Mouse (Mus musculus) liver, embryonic 13.5 days (tissue): ENCODE data around the gene Atxn10. TPM values are rescaled to one million over a fixed set of nuclear protein-coding genes. Genes with fewer than 3 reads are reported as not detected.

ENCODE experiments used
- ATAC-seq: fragments of 200-750 bp; cut with Nextera tagmentation; 2 replicates; pipeline ENCODE4 v1.8.0; 2017; ENCODE audit warnings: low read depth, mild to moderate bottlenecking, moderate number of reproducible peaks, moderate library complexity
- DNase-seq: peaks from one replicate; pipeline ENCODE4 v3.0.0; 2022
- H3K27ac ChIP-seq: fragments of 300-500 bp; sonication (generic); 2 replicates; pipeline ENCODE4 v1.5.1; 2015; ENCODE audit warnings: moderate library complexity, mild to moderate bottlenecking, inconsistent platforms
- H3K27me3 ChIP-seq: fragments of 300-500 bp; sonication (generic); 2 replicates; pipeline ENCODE4 v1.6.1; 2015; ENCODE audit warnings: mild to moderate bottlenecking, inconsistent platforms
- H3K36me3 ChIP-seq: fragments of 300-500 bp; sonication (generic); 2 replicates; pipeline ENCODE4 v1.6.1; 2015; ENCODE audit warnings: mild to moderate bottlenecking, inconsistent platforms
- H3K4me1 ChIP-seq: fragments of 300-500 bp; sonication (generic); replicated peaks from 2 replicates; pipeline ENCODE4 v1.6.1; 2015; ENCODE audit warnings: inconsistent platforms
- H3K4me2 ChIP-seq: fragments of 300-500 bp; sonication (generic); 2 replicates; pipeline ENCODE4 v1.6.1; 2015; ENCODE audit warnings: inconsistent platforms, mild to moderate bottlenecking, moderate library complexity
- H3K4me3 ChIP-seq: fragments of 300-500 bp; sonication (generic); replicated peaks from 2 replicates; pipeline ENCODE4 v1.5.1; 2015; ENCODE audit warnings: mild to moderate bottlenecking, inconsistent platforms
- H3K9ac ChIP-seq: fragments of 300-500 bp; sonication (generic); 2 replicates; pipeline ENCODE4 v1.6.1; 2015; ENCODE audit warnings: mild to moderate bottlenecking, inconsistent platforms
- H3K9me3 ChIP-seq: fragments of 300-500 bp; sonication (generic); replicated peaks from 2 replicates; pipeline ENCODE4 v1.6.1; 2016; ENCODE audit warnings: inconsistent platforms
- WGBS: fragments of 180-500 bp; shearing (Covaris S2); methylation state at CpG from one replicate; pipeline ENCODE4 v1.1.7; 2015; ENCODE audit not compliant: insufficient replicate concordance; 5-methylcytosine and 5-hydroxymethylcytosine counted together
- polyA plus RNA-seq: library from polyadenylated mRNA; unstranded; fragments of >200 nt; fragmentation: Nextera tagmentation; extraction: Ambion mirVana; gene quantifications from 2 replicates; pipeline ENCODE4 v1.2.1, GENCODE M21; 2015

Gene Atxn10
- polyA plus RNA-seq, 1 experiment from 2014 or later = 92.8 TPM

DNA sequence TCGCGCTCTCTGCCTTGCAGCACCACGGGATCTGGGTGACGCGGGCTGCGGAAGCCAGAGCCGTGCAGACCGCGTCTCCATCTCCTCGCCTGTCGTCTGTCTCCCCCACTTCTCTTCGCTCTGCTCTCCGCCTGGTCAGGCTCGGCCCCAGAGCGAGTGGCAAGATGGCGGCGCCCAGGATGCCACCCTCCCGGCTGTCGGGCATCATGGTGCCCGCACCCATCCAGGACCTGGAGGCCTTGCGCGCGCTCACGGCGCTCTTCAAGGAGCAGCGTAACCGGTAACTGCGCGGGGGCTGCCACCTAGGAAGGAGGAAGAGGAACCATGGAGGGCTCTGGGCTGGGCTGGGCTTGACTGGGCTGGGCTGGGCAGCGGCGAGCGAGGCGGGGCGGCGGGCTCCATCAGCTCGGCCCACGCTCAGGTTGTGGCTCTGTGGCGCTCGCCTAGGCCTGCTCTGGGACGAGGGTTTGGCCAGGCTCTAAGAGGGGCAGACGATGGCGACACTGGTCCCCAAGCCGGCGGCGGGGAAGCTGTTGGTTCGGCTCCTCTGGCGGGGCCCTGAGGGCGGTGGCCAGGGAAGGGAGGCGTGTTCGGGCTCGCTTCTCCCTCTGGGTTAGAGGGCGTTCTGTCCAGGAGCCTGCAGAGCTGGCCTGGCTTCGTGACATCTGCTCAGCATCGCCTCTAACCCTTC, 401 bp downstream of the Atxn10 start:
- no peaks in the 10 kb centered on the region for H3K27me3 ChIP-seq
- H3K27ac ChIP-seq = peak overlapping the region; percentile 85
- no peaks in the 10 kb centered on the region for H3K36me3 ChIP-seq
- H3K9me3 ChIP-seq = no peaks in the 10 kb centered on the region
- peaks cover 35% of the 10 kb centered on the region for H3K4me1 ChIP-seq
- WGBS = under 1% methylated on average over 49 of the region's 54 CpGs
- peak overlapping the region; percentile 80 for H3K9ac ChIP-seq
- H3K4me3 ChIP-seq = peak overlapping the region; percentile 82
- peak; percentile 78 for ATAC-seq
- H3K4me2 ChIP-seq = peak overlapping the region; percentile 73
- peak; percentile 48 for DNase-seq

DNA sequence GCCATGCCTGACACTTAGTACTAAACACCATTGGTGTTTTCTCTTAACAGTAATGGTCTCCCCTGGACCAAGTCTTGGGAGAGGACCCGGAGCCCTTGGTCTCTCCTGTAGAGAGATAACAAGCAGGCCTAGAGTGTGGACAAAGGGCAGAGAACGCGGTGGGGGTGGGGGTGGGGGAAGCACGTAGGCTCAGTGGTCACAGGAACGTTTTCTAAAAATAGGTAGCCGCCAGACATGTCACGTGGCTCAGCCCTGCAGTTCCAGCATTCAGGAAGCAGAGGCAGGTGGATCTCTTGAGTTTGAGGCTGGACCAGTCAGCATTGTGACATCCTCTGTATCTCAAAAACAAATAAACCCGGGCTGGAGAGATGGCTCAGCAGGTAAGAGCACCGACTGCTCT, 1.2 kb downstream of the Atxn10 start:
- DNase-seq (no peak), ATAC-seq (0 out of 2 replicates have a peak, but pooled peaks have one; percentile 11)
- no peaks in the 10 kb centered on the region for H3K27me3 ChIP-seq
- peak overlapping the region; percentile 80 for H3K9ac ChIP-seq
- H3K4me1 ChIP-seq = peaks cover 42% of the 10 kb centered on the region
- WGBS = 13% methylated on average over 9 of the region's 9 CpGs
- no peaks in the 10 kb centered on the region for H3K36me3 ChIP-seq
- peak overlapping the region; percentile 82 for H3K4me3 ChIP-seq
- peak overlapping the region; percentile 73 for H3K4me2 ChIP-seq
- H3K27ac ChIP-seq = peak overlapping the region; percentile 85
- no peaks in the 10 kb centered on the region for H3K9me3 ChIP-seq

DNA sequence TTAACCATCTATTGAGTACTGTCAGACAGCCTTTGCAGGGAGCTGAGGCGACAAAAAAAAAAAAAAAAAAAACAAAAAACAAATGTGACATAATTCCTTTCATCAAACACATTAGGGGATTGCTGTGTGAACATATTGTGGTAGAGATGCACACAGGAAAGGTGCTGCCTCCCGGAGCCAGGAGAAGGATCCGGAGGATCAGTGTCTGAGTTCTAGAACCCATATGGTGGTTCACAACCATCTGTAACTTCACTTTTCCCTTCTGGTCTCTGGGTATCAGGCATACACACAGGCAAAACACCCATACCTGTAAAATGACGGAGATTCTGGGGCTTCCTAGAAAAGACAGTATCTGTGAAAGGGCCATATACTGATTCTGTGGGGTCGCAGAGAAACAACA, 1.9 kb downstream of the Atxn10 start:
- H3K4me2 ChIP-seq = 0 out of 2 replicates have a peak overlapping the region, but pooled peaks have one; percentile 73
- WGBS = 78% methylated on average over 5 of the region's 5 CpGs

DNA sequence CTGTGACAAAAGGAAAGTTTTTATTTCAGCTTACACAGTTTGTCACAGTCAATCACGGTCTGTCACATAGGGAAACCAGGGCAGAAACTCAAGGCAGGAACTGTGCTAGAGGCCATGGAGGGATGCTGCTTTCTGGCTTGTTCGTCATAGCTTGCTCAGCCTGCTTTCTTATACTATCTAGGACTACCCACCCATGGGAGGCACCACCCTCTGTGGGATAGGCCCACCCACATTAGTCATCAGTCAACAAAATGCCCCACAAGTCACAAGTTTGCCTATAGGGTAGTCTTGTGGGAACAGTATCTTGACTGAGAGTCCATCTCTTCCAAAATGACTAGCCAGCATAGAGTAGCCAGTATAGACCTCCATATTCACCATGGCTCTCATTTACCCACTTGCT, 6.2 kb downstream of the Atxn10 start:
- 53% methylated on average over 2 of the region's 2 CpGs for WGBS
- Histone ChIP-seq H3K4me1 (peaks cover 54% of the 10 kb centered on the region), H3K27me3 (no peaks in the 10 kb centered on the region), H3K9me3 (no peaks in the 10 kb centered on the region), H3K4me2 (no peak overlapping the region), H3K27ac (no peak overlapping the region), H3K4me3 (no peak overlapping the region), H3K36me3 (no peaks in the 10 kb centered on the region), H3K9ac (no peak overlapping the region)
- DNase-seq (no peak), ATAC-seq (peak; percentile 48; the same call in 1 of the 2 replicates)

More for the DNA sequence above, 1.9 kb downstream of the Atxn10 start:
- DNase-seq (no peak), ATAC-seq (no peak)
- Histone ChIP-seq H3K9ac (no peak overlapping the region), H3K4me3 (no peak overlapping the region), H3K36me3 (no peaks in the 10 kb centered on the region), H3K27ac (no peak overlapping the region), H3K27me3 (no peaks in the 10 kb centered on the region), H3K4me1 (peaks cover 50% of the 10 kb centered on the region), H3K9me3 (no peaks in the 10 kb centered on the region)

DNA sequence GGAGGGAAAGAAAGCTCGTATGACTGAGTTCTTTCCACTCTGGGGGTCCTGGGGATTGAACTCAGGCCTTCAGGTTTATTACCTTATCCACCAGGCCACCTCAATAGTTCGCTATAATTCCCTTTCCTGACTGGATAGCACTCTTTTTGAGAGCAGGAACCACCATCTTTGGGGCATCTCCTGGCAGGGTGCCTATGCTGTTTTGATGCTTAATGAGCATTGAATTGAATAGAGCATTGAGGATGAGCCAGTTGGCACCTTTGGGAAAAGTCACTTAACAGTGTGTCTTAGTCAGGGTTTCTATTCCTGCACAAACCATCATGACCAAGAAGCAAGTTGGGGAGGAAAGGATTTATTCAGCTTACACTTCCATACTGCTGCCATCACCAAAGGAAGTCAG, 8.6 kb downstream of the Atxn10 start:
- no peaks in the 10 kb centered on the region for H3K27me3 ChIP-seq
- DNase-seq = no peak
- WGBS = 44% methylated on average over 2 of the region's 2 CpGs
- no peaks in the 10 kb centered on the region for H3K9me3 ChIP-seq
- H3K9ac ChIP-seq = no peak overlapping the region
- H3K27ac ChIP-seq = no peak overlapping the region
- H3K36me3 ChIP-seq = no peaks in the 10 kb centered on the region
- peaks cover 54% of the 10 kb centered on the region for H3K4me1 ChIP-seq
- H3K4me2 ChIP-seq = no peak overlapping the region
- no peak for ATAC-seq
- no peak overlapping the region for H3K4me3 ChIP-seq

DNA sequence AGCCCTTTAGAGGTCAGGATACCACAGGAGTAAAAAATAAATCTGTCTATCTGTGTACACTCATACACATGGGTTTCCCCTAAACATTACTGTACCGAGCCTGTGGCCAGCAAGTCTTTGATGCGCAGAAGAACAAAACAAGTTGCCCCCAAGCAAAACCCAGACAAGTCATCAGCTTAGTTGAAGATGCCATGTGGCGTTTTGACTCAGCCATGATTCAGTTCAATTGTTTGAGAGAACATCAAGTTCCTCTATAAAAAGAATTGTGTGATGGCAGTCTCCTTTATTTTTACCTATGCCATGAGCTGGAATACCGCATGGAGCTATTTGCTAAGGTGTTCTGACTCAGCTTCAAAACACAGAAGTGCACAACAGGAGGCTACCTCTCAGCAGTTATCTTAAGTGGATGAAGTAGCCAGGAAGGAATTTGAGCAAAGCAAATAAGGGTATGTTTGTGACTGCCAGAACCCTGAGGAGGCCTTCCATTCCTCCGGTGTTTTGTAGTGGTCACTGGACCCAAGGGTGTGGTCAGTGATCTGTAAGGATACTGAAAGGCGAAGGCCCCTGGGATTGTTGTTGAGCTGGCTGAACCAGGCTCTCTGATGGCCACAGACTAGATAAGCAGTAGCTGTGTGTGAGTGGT, 11.1 kb downstream of the Atxn10 start:
- H3K9ac ChIP-seq = no peak overlapping the region
- no peaks in the 10 kb centered on the region for H3K36me3 ChIP-seq
- no peak overlapping the region for H3K4me3 ChIP-seq
- H3K4me1 ChIP-seq = peaks cover 59% of the 10 kb centered on the region
- 74% methylated on average over 6 of the region's 6 CpGs for WGBS
- no peak for ATAC-seq
- no peaks in the 10 kb centered on the region for H3K27me3 ChIP-seq
- no peaks in the 10 kb centered on the region for H3K9me3 ChIP-seq
- H3K4me2 ChIP-seq = no peak overlapping the region
- DNase-seq = no peak
- no peak overlapping the region for H3K27ac ChIP-seq

DNA sequence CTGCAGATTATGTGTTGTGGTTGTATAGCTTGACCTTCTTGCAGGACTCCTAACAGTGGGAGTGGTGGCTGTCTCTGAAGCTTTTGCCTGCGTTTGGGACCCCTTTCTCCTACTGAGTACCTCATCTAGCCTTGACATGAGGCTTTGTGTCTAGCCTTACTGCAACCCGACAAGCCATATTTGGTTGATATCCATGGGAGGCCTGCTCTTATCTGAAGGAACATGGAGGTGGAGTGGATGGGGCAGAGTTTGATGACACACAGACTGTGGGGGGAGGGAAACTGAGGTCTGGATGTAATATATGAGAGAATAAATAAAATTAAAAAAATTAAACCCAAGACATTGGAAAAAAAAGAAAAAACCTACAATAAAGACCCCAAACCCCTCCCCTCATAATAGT, 14.1 kb downstream of the Atxn10 start:
- Histone ChIP-seq H3K9me3 (no peaks in the 10 kb centered on the region), H3K4me1 (peaks cover 41% of the 10 kb centered on the region), H3K4me3 (no peak overlapping the region), H3K27me3 (no peaks in the 10 kb centered on the region), H3K27ac (peak overlapping the region; percentile 43), H3K4me2 (peak overlapping the region; percentile 24; the same call in 1 of the 2 replicates), H3K9ac (peak overlapping the region; percentile 3; the same call in 1 of the 2 replicates), H3K36me3 (no peaks in the 10 kb centered on the region)
- 23% methylated on average over 2 of the region's 2 CpGs for WGBS
- ATAC-seq (peak; percentile 90), DNase-seq (peak; percentile 23)

DNA sequence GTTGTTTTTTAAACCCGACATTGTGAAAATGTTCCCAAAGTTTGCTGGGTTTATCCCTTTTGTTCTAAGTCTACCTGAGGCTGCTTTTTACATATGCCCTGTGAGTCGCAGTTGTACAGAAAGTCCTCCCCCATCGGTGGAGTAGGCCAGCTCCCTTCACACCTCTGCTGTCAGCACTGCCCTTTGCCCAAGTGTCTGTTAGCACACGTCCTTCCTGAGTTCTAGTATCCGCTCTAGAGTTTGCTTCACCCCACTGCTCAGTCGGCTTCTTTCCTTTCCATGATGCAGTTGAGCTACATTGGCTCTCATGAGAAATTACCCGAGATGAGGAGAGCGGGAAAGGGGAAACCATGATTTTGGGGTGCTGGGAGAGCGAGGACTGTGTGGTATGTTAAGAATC, 18.0 kb downstream of the Atxn10 start:
- H3K27me3 ChIP-seq = no peaks in the 10 kb centered on the region
- peaks cover 27% of the 10 kb centered on the region for H3K4me1 ChIP-seq
- WGBS = 69% methylated on average over 9 of the region's 9 CpGs
- H3K4me2 ChIP-seq = no peak overlapping the region
- DNase-seq = no peak
- no peaks in the 10 kb centered on the region for H3K36me3 ChIP-seq
- no peak for ATAC-seq
- no peak overlapping the region for H3K9ac ChIP-seq
- H3K9me3 ChIP-seq = no peaks in the 10 kb centered on the region
- H3K27ac ChIP-seq = no peak overlapping the region
- no peak overlapping the region for H3K4me3 ChIP-seq

DNA sequence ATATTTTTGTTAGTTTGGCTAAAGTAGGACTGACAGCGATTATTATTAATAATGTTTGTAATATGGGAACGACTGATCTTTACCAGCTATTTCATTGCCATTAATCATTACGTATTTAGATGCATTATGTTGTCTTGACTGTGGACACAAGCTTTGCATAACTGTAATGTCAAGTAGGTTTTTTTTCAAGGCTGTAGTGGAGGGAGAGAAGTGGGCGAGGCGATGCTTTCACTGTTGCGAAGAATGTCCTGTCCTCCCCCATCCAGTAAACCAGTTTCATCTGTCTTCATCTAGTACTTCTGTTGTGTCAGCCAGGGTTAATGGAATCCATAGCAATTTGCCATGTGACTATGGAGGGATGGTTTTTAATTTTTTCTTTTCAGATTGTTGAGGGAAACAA, 20.1 kb downstream of the Atxn10 start:
- DNase-seq (no peak), ATAC-seq (no peak)
- no peak overlapping the region for H3K4me3 ChIP-seq
- H3K27ac ChIP-seq = no peak overlapping the region
- H3K9ac ChIP-seq = no peak overlapping the region
- no peaks in the 10 kb centered on the region for H3K9me3 ChIP-seq
- peaks cover 5% of the 10 kb centered on the region for H3K36me3 ChIP-seq
- no peak overlapping the region for H3K4me2 ChIP-seq
- H3K4me1 ChIP-seq = peaks cover 10% of the 10 kb centered on the region
- H3K27me3 ChIP-seq = no peaks in the 10 kb centered on the region
- 77% methylated on average over 6 of the region's 6 CpGs for WGBS

DNA sequence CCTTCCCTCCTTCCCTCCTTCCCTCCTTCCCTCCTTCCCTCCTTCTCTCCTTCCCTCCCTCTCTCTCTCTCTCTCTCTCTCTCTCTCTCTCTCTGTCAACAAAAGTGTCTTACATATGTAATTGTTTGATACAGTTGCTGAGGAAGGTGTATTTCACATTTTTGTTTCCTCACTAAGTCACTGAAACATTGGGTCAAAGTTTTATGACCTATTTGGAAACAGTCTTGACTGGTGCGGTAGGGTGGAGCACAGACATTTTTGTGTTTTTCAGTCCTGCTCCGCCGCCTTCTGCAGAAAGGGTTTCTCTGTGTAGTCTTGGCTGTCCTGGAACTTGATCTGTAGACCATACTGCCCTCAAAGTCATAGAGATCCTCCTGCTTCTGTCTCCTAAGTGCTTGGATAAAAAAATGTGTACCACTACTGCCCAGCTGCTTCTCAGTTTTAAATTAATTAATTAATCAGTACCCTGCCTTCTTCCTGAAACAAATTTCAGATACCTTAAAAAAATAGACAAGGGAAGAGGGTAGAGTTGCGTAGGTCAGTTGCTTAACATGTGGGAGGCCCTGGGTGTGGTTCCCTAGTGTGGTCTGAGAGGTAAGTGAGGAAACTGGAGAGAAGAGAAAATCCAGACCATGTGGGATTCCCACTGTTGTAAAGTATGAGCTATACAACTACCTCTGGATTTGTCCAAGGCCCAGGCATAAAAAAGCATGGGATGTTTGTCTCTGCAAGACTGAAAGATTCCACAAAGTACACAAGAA, 21.6 kb downstream of the Atxn10 start:
- H3K4me1 ChIP-seq = peaks cover 7% of the 10 kb centered on the region; the same call in 1 of the 2 replicates
- WGBS = 73% methylated on average over 4 of the region's 4 CpGs
- H3K9me3 ChIP-seq = 0 out of 2 replicates have a peak, but pooled peaks cover 1% of the 10 kb centered on the region
- H3K36me3 ChIP-seq = peaks cover 19% of the 10 kb centered on the region
- H3K4me3 ChIP-seq = no peak overlapping the region
- H3K9ac ChIP-seq = no peak overlapping the region
- no peaks in the 10 kb centered on the region for H3K27me3 ChIP-seq
- ATAC-seq (no peak), DNase-seq (no peak)
- H3K4me2 ChIP-seq = no peak overlapping the region
- H3K27ac ChIP-seq = no peak overlapping the region

DNA sequence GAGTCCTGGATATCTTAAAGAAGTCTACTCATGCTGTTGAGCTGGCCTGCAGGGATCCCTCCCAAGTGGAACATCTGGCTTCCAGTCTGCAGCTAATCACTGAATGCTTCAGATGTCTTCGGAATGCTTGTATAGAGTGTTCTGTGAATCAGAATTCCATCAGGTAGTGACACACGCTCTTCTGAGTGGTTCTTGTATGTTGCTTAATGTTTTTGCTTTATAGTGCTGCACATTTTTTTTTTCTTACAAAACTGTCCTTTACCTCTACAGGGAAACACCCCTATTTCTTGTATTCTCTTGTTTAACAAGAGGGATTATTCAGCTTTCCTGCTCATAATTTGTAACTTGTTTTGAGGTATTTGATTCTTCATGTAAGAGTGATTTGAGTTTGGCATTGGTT, 23.4 kb downstream of the Atxn10 start:
- ATAC-seq (no peak), DNase-seq (no peak)
- 80% methylated on average over 2 of the region's 2 CpGs for WGBS
- no peak overlapping the region for H3K9ac ChIP-seq
- no peaks in the 10 kb centered on the region for H3K27me3 ChIP-seq
- H3K36me3 ChIP-seq = peaks cover 29% of the 10 kb centered on the region
- no peak overlapping the region for H3K27ac ChIP-seq
- no peak overlapping the region for H3K4me3 ChIP-seq
- H3K9me3 ChIP-seq = 0 out of 2 replicates have a peak, but pooled peaks cover 3% of the 10 kb centered on the region
- no peak overlapping the region for H3K4me2 ChIP-seq
- peaks cover 7% of the 10 kb centered on the region; the same call in 1 of the 2 replicates for H3K4me1 ChIP-seq
